Mouse (Mus musculus) cerebellum, adult 11-12 months (tissue): ENCODE results near the gene Gm49661.

Experiments
- DNase-seq: peaks from one replicate; pipeline ENCODE4 v3.0.0; 2022

Gm49661 gene

DNA sequence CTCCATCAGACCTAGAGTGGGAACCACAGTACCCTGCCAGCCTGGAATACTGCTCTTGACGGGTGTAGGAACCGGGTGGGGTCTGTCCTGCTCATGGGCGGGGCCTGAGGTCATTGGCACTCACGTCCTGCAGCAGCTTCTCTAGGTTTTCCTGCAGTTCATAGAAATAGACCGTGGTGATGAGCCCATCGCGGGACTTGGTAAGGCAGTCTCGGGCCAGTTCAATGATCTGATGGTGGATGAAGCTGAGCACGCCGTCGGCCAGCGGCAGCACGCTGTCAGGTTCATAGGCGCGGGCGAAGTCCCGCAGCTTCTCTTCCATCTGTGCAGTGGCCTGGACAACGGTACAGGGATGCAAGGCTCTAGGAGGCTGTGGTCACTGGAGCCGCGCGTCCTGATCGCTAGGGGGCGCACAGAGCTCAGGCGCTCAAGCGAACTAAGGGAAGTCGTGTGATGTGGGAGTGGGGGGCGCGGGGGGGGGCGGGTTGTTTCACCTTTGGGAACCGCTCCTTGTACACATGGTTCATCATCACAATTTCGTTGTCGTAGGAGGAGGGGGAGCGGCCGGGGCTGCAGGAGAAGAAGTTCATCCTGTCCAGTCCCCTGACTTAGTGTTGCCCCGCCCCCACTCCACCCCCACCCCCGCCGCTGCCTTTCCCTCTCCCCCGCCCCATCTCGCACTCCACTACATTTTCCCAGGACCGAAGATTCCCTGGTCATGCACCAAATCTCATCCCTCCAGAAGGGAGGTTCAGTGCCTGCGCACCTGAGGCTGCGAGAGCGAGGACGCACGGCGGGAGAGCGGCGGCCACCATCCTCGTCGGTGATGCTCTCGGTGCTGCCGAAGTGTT lies 40.6 kb downstream of the Gm49661 start:
- peak; percentile 80 for DNase-seq

DNA sequence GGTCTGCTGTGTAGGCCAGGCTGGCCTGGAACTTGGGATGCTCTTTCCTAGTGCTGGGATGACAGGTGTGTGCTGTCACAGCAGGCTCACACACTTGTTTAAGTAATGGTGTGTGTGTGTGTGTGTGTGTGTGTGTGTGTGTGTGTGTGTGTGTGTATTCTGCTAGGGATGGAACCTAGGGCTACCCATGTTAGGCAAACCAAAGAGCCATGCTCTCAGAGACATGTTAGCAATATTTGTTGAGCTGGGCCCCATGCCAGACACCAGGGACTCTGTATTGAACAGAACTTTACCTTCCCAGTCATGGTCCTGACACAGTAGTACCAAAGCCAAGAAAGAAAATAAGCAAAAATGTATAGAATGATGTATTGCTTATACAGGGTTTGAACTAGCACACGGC lies 41.7 kb downstream of the Gm49661 start:
- DNase-seq = peak; percentile 28

- DNase-seq = no peak
Measured at GRCm38 (mm10) chr8:84925557-84925956, 43.7 kb downstream of the Gm49661 start.

DNA sequence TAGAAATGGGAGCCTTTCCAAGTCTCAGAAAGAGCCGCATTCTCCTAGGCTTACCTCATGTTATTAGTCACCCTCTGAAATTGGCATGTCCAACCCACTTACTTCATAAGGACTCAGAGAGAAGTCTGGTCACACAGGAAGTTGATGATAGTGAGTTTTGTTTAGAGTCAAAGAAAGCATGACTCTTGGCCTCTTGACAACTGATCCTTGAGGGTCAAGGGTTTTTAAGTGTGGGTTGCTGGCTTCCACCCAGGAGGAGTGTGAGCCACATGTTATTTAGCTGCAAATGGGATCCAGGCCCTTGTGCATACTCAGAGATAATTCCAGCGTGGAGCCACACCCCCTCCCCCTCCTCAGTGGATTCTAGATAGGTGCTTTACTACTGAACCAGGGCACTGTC lies 47.6 kb downstream of the Gm49661 start:
- DNase-seq = no peak

DNA sequence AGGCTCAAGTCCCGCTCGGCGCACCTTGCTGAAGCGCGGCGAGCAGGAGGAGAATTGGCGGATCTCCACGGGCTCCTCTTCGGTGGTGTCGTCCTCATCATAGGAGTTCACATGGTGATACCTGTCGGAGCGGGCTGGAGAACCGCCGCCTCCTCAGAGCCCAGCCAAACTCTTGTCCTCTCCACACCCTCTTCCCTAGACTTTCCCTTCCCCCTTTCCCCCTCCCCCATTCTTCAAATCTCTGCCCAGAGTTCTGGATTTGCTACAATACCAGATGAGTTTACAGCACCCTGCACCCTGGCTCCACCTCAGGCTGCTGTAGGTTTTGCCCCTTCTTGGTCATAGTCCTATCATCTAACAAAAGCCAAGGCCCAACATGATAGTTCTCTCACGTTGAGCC lies 50.6 kb downstream of the Gm49661 start:
- no peak for DNase-seq

DNA sequence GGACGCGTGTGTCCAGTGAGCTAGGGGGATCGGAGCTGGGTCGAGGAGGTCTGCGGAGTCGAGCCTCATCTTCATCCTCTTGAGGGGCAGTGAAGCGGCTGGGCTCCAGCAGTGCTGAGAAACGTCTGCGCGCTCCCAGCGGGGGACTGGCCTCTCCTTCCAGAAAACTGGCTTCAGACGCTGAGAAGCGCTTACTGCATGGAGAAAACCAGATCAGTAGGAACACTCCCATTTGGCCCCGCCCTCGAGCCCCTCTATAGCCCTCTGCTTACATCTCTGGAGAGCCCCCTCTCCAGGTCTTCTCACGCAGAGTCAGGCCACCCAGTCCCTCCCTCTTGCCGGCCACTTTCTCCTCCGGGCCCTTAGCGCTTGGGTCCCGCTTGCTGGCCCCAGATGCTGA lies 51.5 kb downstream of the Gm49661 start:
- no peak for DNase-seq
